Mouse (Mus musculus) lung, adult 2 months (tissue): ENCODE measurements around the gene Apom.

Source experiments
- CTCF ChIP-seq: fragments of 200-500 bp; IDR thresholded peaks from 2 replicates; pipeline ENCODE4 v1.5.1; 2011; ENCODE audit warnings: mild to moderate bottlenecking, low read length, control low read depth; ENCODE audit not compliant: insufficient read depth
- POLR2A ChIP-seq: fragments of 200-500 bp; IDR thresholded peaks from 2 replicates; pipeline ENCODE4 v1.6.1; 2011; ENCODE audit warnings: low read depth, mild to moderate bottlenecking, control low read depth, low read length, borderline replicate concordance; ENCODE audit errors: extremely low read depth

DNA sequence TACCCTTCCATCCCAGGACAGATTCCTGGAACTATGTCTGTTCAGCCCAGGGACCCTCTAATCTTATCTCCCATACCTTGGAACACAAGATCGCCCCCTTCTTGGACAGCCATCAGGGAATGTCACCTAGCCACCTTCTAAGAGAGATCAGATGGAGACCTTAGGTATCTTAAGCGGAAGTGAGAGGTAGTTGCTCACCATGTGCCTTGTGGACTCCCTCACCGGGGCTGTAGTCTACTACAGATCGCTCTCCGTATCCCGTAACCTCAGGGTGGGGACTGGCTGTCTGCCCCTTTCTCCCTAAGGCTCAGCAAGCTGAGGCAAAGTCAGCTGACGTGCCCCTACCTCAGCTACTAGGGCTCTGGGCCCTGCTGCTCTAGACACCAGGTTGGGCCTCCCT, 27.8 kb downstream of the Apom start:
- no peak for TF ChIP-seq CTCF
- TF ChIP-seq POLR2A = no peak
